ENCODE assay signal across 9 mouse cellular contexts in the genomic region with DNA sequence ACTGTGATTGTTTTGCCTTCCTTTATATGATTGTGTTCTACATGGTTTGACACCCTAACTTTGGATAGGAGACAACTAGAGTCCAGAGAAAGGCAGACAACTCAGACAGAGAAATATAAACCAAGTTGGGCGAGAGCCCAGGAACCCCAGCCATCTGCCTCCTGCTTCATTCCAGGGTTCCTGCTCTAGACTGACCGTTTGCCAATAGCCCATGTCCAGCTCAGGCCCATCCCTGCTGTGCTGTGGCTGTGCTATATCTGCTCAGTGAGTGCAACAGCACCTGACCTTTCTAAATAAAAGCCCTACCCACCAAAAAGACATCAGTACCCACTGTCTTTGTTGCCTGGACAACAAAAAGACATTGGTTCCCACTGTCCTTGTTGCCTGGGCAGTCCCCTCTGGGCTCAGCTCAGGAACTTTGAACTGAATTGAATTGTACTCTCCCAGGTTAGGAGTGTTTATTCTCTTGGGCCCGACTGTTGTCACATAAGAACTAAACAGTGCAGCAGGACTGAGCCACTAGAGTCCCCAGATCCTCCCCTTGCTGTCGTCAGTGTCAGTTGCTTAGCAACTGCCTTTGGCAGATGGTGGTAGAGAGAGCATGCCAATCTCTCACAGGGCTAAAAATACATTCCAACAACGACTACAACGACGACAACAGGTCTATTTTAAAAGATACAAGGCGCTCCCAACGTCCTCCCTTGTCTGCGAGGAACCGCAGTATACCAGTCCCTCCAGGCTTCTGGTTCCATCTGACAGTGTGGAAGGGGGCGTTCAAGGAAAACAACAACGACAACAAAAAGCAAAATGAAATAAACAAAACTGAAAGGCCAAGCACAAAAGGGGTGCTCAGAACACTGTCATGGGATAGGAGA. TPM values are rescaled to one million over a fixed set of nuclear protein-coding genes. Genes with fewer than 3 reads are reported as not detected.
A peak's percentile ranks its signal among the peaks of the same experiment; 100 is the strongest.
DNase-seq lines count a peak whose midpoint lies in the region; ATAC-seq and TF ChIP-seq lines count a peak whose summit lies in the region.
"Had no signal": no experiment of that assay in that cellular context is flagged by ENCODE, and none has a peak within 500 bp of the region (broad histone marks: within the 10 kb centered on the region; RNA-seq: fewer than 3 reads in every experiment).

No protein-coding gene starts in this region.

- H3K9ac ChIP-seq in intestine, embryonic 15.5 days: no peak overlapping the region

- no peak for TF ChIP-seq POLR2A in olfactory bulb, adult 2 months (IDR thresholded peaks at IDR 0.05; ENCODE audit: insufficient read depth, low read depth, low read length)

- ATAC-seq in intestine, embryonic 15.5 days: no peak
- ATAC-seq: Patski had no signal

- H3K4me3 ChIP-seq in olfactory bulb, adult 2 months (ENCODE audit: insufficient read depth, low read depth, low read length): no peak overlapping the region
- H3K4me3 ChIP-seq in intestine, embryonic 15.5 days (replicated peaks): no peak overlapping the region

- peak overlapping the region; percentile 95 for H3K27ac ChIP-seq in olfactory bulb, adult 2 months (ENCODE audit: insufficient read depth, low read depth, low read length)
- no peak overlapping the region for H3K27ac ChIP-seq in intestine, embryonic 15.5 days

- TF ChIP-seq CTCF in olfactory bulb, adult 2 months (IDR thresholded peaks at IDR 0.05; ENCODE audit: insufficient read depth, low read depth, low read length): no peak

- peak; percentile 3 for DNase-seq in adipocyte (ENCODE audit: low spot score)
- peak; percentile 96 for DNase-seq in cerebellum, adult 11-12 months
- peak; percentile 77 to 82 for DNase-seq in frontal cortex, postnatal 10 days (ENCODE audit: low spot score in 2 of 2)
- DNase-seq in heart, postnatal 4 days: peak; percentile 78
- peak; percentile 73 for DNase-seq in left cerebral cortex, postnatal 4 days
- no peak for DNase-seq in thymus, postnatal 25 days

- intact Hi-C loops in left cerebral cortex, postnatal 4 days (cut with DNase I): no loop called here

- WGBS in olfactory bulb, adult 2 months: 11% methylated on average over 13 of the region's 13 CpGs
- 44% methylated on average over 13 of the region's 13 CpGs for WGBS in intestine, embryonic 15.5 days

- no peaks in the 10 kb centered on the region for H3K27me3 ChIP-seq in intestine, embryonic 15.5 days (replicated peaks)

- H3K9me3 ChIP-seq in intestine, embryonic 15.5 days: no peaks in the 10 kb centered on the region

- H3K4me1 ChIP-seq in olfactory bulb, adult 2 months (ENCODE audit: control insufficient read depth, insufficient read depth, low read length): peaks cover 20% of the 10 kb centered on the region
- peaks cover 4% of the 10 kb centered on the region; the same call in 1 of the 2 replicates for H3K4me1 ChIP-seq in intestine, embryonic 15.5 days (replicated peaks)

- no peaks in the 10 kb centered on the region for H3K36me3 ChIP-seq in intestine, embryonic 15.5 days

- no peak overlapping the region for H3K4me2 ChIP-seq in intestine, embryonic 15.5 days (replicated peaks)

RNA-seq across cellular contexts. Expression of gene Ces5a, which starts 33.9 kb away (rescaled TPM):
- under 1 TPM; 0.18 to 0.62 TPM for total RNA-seq in heart, postnatal 4 days (2021)
- 1 to 10 TPM; 1.5 to 2.2 TPM for total RNA-seq in left cerebral cortex, postnatal 4 days (2021)
- not detected in 2 replicates for polyA plus RNA-seq in olfactory bulb, adult 2 months (2012; ENCODE audit: insufficient read depth, insufficient read length, low replicate concordance, missing spikeins)
- not detected in 2 replicates for polyA plus RNA-seq in intestine, embryonic 15.5 days (2015; fragmentation: Nextera tagmentation; extraction: Ambion mirVana)
- polyA plus RNA-seq: Patski had no signal
